ENCODE assay signal across 27 mouse cellular contexts in genomic region chr11:22269173-22269572, GRCm38 (mm10).
A peak's percentile ranks its signal among the peaks of the same experiment; 100 is the strongest.
DNase-seq lines count a peak whose midpoint lies in the region; ATAC-seq lines count a peak whose summit lies in the region.
"Had no signal": no experiment of that assay in that cellular context is flagged by ENCODE, and none has a peak within 500 bp of the region (broad histone marks: within the 10 kb centered on the region; RNA-seq: fewer than 3 reads in every experiment).

No protein-coding gene starts in this region.

- H3K9me3 ChIP-seq in intestine, embryonic 14.5 days (ENCODE audit: control insufficient read depth, low read length) = no peaks in the 10 kb centered on the region
- no peaks in the 10 kb centered on the region for H3K9me3 ChIP-seq in intestine, embryonic 15.5 days
- no peaks in the 10 kb centered on the region for H3K9me3 ChIP-seq in liver, embryonic 15.5 days (replicated peaks)
- H3K9me3 ChIP-seq in liver, embryonic 12.5 days (replicated peaks) = no peaks in the 10 kb centered on the region
- no peaks in the 10 kb centered on the region for H3K9me3 ChIP-seq in midbrain, embryonic 12.5 days
- H3K9me3 ChIP-seq in midbrain, embryonic 14.5 days (ENCODE audit: control insufficient read depth, low read length) = no peaks in the 10 kb centered on the region
- H3K9me3 ChIP-seq: embryonic facial prominence, embryonic 10.5 days; embryonic facial prominence, embryonic 13.5 days; forebrain, embryonic 12.5 days; forebrain, embryonic 15.5 days; heart, embryonic 12.5 days; heart, embryonic 15.5 days; hindbrain, embryonic 10.5 days had no signal

- no peak for DNase-seq in intestine, embryonic 14.5 days (ENCODE audit: low spot score)
- no peak for DNase-seq in midbrain, embryonic 14.5 days
- no peak for DNase-seq in urinary bladder, postnatal 4 days (ENCODE audit: low spot score in 2 of 2)
- DNase-seq: adrenal gland, adult 8-10 months; adrenal gland, postnatal 25 days; cerebellum, adult 11-12 months; cerebellum, adult 8-10 months; cerebellum, postnatal 10 days; cerebellum, postnatal 36 days; embryo, embryonic 11 days; gastrocnemius, postnatal 25 days; heart, adult 18-20 months; heart, postnatal 10 days; heart, postnatal 36 days had no signal

- H3K4me3 ChIP-seq in intestine, embryonic 14.5 days (ENCODE audit: low read depth, low read length) = no peak overlapping the region
- H3K4me3 ChIP-seq in intestine, embryonic 15.5 days (replicated peaks) = no peak overlapping the region
- H3K4me3 ChIP-seq in liver, embryonic 15.5 days (replicated peaks) = no peak overlapping the region
- H3K4me3 ChIP-seq in liver, embryonic 12.5 days = no peak overlapping the region
- H3K4me3 ChIP-seq in midbrain, embryonic 12.5 days = no peak overlapping the region
- no peak overlapping the region for H3K4me3 ChIP-seq in midbrain, embryonic 14.5 days (replicated peaks; ENCODE audit: low read depth, low read length)
- H3K4me3 ChIP-seq: embryonic facial prominence, embryonic 10.5 days; embryonic facial prominence, embryonic 13.5 days; erythroblast, embryonic 14.5 days; forebrain, embryonic 12.5 days; forebrain, embryonic 15.5 days; heart, embryonic 12.5 days; heart, embryonic 15.5 days; hindbrain, embryonic 10.5 days had no signal

- H3K4me1 ChIP-seq in intestine, embryonic 14.5 days (replicated peaks; ENCODE audit: control insufficient read depth, insufficient read depth, low read length) = no peaks in the 10 kb centered on the region
- H3K4me1 ChIP-seq in intestine, embryonic 15.5 days (replicated peaks) = no peaks in the 10 kb centered on the region
- H3K4me1 ChIP-seq in liver, embryonic 15.5 days (replicated peaks) = no peaks in the 10 kb centered on the region
- peaks cover 8% of the 10 kb centered on the region; the same call in 1 of the 2 replicates for H3K4me1 ChIP-seq in liver, embryonic 12.5 days
- no peaks in the 10 kb centered on the region for H3K4me1 ChIP-seq in midbrain, embryonic 12.5 days
- H3K4me1 ChIP-seq in midbrain, embryonic 14.5 days (ENCODE audit: control insufficient read depth, insufficient read depth, low read length) = no peaks in the 10 kb centered on the region
- H3K4me1 ChIP-seq: embryonic facial prominence, embryonic 10.5 days; embryonic facial prominence, embryonic 13.5 days; forebrain, embryonic 12.5 days; hindbrain, embryonic 10.5 days had no signal

- no peak overlapping the region for H3K4me2 ChIP-seq in intestine, embryonic 14.5 days (ENCODE audit: low read length)
- no peak overlapping the region for H3K4me2 ChIP-seq in intestine, embryonic 15.5 days (replicated peaks)
- no peak overlapping the region for H3K4me2 ChIP-seq in liver, embryonic 15.5 days
- H3K4me2 ChIP-seq in liver, embryonic 12.5 days = no peak overlapping the region
- no peak overlapping the region for H3K4me2 ChIP-seq in midbrain, embryonic 12.5 days (replicated peaks)
- no peak overlapping the region for H3K4me2 ChIP-seq in midbrain, embryonic 14.5 days (ENCODE audit: low read length)
- H3K4me2 ChIP-seq: embryonic facial prominence, embryonic 13.5 days; forebrain, embryonic 12.5 days; forebrain, embryonic 15.5 days; heart, embryonic 12.5 days; heart, embryonic 15.5 days had no signal

- H3K27me3 ChIP-seq in intestine, embryonic 14.5 days (replicated peaks; ENCODE audit: control insufficient read depth, insufficient read depth, low read length) = no peaks in the 10 kb centered on the region
- no peaks in the 10 kb centered on the region for H3K27me3 ChIP-seq in intestine, embryonic 15.5 days (replicated peaks)
- H3K27me3 ChIP-seq in liver, embryonic 15.5 days = no peaks in the 10 kb centered on the region
- H3K27me3 ChIP-seq in liver, embryonic 12.5 days (replicated peaks) = no peaks in the 10 kb centered on the region
- no peaks in the 10 kb centered on the region for H3K27me3 ChIP-seq in midbrain, embryonic 12.5 days
- no peaks in the 10 kb centered on the region for H3K27me3 ChIP-seq in midbrain, embryonic 14.5 days (ENCODE audit: control insufficient read depth, insufficient read depth, low read length)
- H3K27me3 ChIP-seq: embryonic facial prominence, embryonic 13.5 days; forebrain, embryonic 12.5 days; forebrain, embryonic 15.5 days; heart, embryonic 12.5 days; heart, embryonic 15.5 days had no signal

- 78% methylated on average over 3 of the region's 3 CpGs for WGBS in intestine, embryonic 14.5 days
- WGBS in intestine, embryonic 15.5 days = 69% methylated on average over 3 of the region's 3 CpGs
- WGBS in liver, embryonic 15.5 days (ENCODE audit: insufficient replicate concordance) = 53% methylated on average over 3 of the region's 3 CpGs
- 68% methylated on average over 3 of the region's 3 CpGs for WGBS in liver, embryonic 12.5 days (ENCODE audit: insufficient replicate concordance)
- WGBS in midbrain, embryonic 12.5 days = 85% methylated on average over 3 of the region's 3 CpGs
- WGBS in midbrain, embryonic 14.5 days = 81% methylated on average over 3 of the region's 3 CpGs

- no peak overlapping the region for H3K27ac ChIP-seq in intestine, embryonic 14.5 days (ENCODE audit: low read depth)
- H3K27ac ChIP-seq in intestine, embryonic 15.5 days = no peak overlapping the region
- H3K27ac ChIP-seq in liver, embryonic 15.5 days (replicated peaks) = no peak overlapping the region
- no peak overlapping the region for H3K27ac ChIP-seq in liver, embryonic 12.5 days
- H3K27ac ChIP-seq in midbrain, embryonic 12.5 days (replicated peaks) = no peak overlapping the region
- H3K27ac ChIP-seq in midbrain, embryonic 14.5 days (replicated peaks; ENCODE audit: low read depth, low read length) = no peak overlapping the region
- H3K27ac ChIP-seq: embryonic facial prominence, embryonic 10.5 days; embryonic facial prominence, embryonic 13.5 days; forebrain, embryonic 12.5 days; forebrain, embryonic 15.5 days; heart, embryonic 15.5 days; hindbrain, embryonic 10.5 days had no signal

- no peaks in the 10 kb centered on the region for H3K36me3 ChIP-seq in intestine, embryonic 14.5 days (ENCODE audit: control insufficient read depth, insufficient read depth, low read length)
- no peaks in the 10 kb centered on the region for H3K36me3 ChIP-seq in intestine, embryonic 15.5 days
- H3K36me3 ChIP-seq in liver, embryonic 15.5 days (replicated peaks) = no peaks in the 10 kb centered on the region
- H3K36me3 ChIP-seq in liver, embryonic 12.5 days = no peaks in the 10 kb centered on the region
- no peaks in the 10 kb centered on the region for H3K36me3 ChIP-seq in midbrain, embryonic 12.5 days
- H3K36me3 ChIP-seq in midbrain, embryonic 14.5 days (ENCODE audit: control insufficient read depth, insufficient read depth, low read length) = no peaks in the 10 kb centered on the region
- H3K36me3 ChIP-seq: embryonic facial prominence, embryonic 10.5 days; embryonic facial prominence, embryonic 13.5 days; forebrain, embryonic 12.5 days; forebrain, embryonic 15.5 days; heart, embryonic 12.5 days; heart, embryonic 15.5 days; hindbrain, embryonic 10.5 days had no signal

- 0 out of 2 replicates have a peak, but pooled peaks have one; percentile 47 for ATAC-seq in intestine, embryonic 14.5 days (replicated peaks; ENCODE audit: low FRiP score, low TSS enrichment, low read depth)
- ATAC-seq in intestine, embryonic 15.5 days = no peak
- ATAC-seq in liver, embryonic 15.5 days (ENCODE audit: insufficient read depth) = 0 out of 2 replicates have a peak, but pooled peaks have one; percentile 50
- no peak for ATAC-seq in liver, embryonic 12.5 days
- ATAC-seq in midbrain, embryonic 12.5 days (ENCODE audit: low FRiP score, low read depth) = peak; percentile 34; the same call in 1 of the 2 replicates
- no peak for ATAC-seq in midbrain, embryonic 14.5 days (ENCODE audit: low FRiP score, low TSS enrichment)
- ATAC-seq: activated CD4-positive, CD25-positive, alpha-beta regulatory T cell, adult 4 months; forebrain, embryonic 15.5 days had no signal

- H3K9ac ChIP-seq in intestine, embryonic 14.5 days (ENCODE audit: low read length) = no peak overlapping the region
- no peak overlapping the region for H3K9ac ChIP-seq in intestine, embryonic 15.5 days
- no peak overlapping the region for H3K9ac ChIP-seq in liver, embryonic 15.5 days
- no peak overlapping the region for H3K9ac ChIP-seq in liver, embryonic 12.5 days
- no peak overlapping the region for H3K9ac ChIP-seq in midbrain, embryonic 12.5 days (replicated peaks)
- H3K9ac ChIP-seq in midbrain, embryonic 14.5 days (replicated peaks; ENCODE audit: low read length) = no peak overlapping the region
- H3K9ac ChIP-seq: embryonic facial prominence, embryonic 13.5 days; forebrain, embryonic 12.5 days; forebrain, embryonic 15.5 days; heart, embryonic 12.5 days; heart, embryonic 15.5 days had no signal

Comparison
In these comparisons a context has a peak if more than half of its experiments do, and no peak if none do; other contexts are left out.
1. ATAC-seq: peak in intestine, embryonic 14.5 days (single experiment), liver, embryonic 15.5 days (single experiment) and midbrain, embryonic 12.5 days (single experiment); none in intestine, embryonic 15.5 days (single experiment), liver, embryonic 12.5 days (single experiment) and midbrain, embryonic 14.5 days (single experiment).